Mouse (Mus musculus) left cerebral cortex, adult 11 months (tissue): ENCODE results near the gene Nfic.

Experiments used
- DNase-seq: peaks from one replicate; pipeline ENCODE4 v3.0.0; 2022; ENCODE audit warnings: low spot score

Nfic gene

DNA sequence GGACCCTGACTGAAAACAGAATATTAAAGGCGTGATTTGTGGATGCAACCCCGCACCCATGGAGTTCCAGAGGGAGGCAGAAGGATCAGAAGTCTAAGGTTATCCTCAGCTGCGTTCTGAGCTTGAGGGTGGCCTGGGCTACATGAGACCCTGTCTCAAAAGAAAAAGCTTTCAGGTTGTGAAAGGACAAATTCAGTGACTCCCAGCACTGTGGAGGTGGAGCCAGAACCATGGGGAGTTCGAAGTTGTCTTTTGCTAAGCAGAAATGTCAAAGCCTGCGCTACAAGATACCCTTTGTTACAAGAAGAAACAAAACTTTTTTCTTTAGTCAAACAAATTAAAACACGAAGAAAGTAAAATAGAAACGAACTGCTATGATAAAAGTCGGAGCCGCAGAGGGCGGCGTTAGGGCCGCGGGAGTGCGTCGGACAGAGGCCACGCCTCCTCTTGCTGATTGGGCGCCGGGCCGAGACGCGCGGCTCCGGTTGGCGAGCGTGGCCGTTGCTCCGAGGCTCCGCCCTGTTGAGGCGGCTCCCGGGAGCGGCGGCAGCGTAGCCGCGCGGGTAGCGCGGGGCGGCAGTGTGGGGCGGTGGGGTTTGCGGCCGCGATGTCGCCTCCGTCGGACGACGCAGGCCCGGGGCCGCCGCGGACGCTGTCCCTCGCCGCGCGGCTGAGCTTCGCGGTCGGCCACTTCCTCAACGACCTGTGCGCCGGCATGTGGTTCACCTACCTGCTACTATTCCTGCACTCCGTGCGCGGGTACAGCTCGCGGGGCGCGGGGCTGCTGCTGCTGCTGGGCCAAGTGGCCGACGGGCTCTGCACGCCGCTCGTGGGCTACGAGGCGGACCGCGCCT, 98.2 kb downstream of the Nfic start, which contains the start of gene Mfsd12:
Mfsd12 (plus strand) TSS at position 501 of the 854 bp plus-strand sequence.
- DNase-seq, result peak; percentile 77

DNA sequence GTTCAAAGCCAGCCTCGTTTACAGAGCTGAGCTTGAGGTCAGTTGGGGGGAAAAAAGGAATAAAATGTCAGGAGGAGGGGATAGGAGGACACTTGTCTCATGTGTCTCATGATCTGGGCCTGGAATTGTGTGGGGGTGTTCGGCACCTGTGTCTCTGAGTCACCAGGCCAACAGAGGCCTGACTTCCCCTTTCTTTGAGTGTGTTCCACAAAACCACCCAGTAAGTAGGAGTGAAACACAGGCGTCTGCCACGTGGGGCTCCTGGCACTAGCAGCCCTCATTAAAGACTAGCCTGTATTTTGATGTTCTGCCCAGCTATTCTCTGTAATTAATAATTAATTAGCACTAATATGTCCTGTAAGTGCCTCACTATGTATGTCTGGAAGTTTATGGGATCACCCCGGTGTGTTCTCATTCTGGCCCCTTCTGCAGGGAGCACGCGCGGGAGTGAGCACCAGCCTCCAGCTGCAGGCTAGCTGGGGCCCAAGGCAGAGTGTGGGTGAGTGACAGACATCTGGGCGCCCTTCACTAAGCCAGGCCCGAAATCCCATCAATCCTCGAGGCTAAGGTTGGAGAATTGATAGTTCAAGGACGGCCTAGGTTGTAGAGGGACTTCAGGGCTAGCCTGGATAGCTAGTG, 99.0 kb downstream of the Nfic start:
- no peak for DNase-seq

DNA sequence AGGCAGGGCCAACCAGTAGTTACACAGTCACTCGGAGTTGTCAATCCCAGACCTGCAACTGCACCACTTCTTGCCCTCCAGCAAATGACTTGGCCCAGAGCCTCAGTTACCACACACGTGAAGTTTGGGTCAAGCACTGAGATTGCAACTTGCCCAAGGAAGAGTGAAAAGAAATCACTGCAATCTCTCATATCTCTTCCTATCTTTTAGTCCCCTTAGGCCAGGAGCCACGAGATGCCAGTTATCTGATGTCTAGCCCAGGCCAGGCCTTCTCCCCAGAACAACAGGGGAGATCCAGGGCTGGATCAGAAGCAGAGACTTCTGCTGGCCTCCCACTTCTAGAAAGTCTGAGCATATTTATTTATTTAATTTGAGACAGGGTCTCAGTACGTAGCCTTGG, 99.9 kb downstream of the Nfic start:
- no peak for DNase-seq

DNA sequence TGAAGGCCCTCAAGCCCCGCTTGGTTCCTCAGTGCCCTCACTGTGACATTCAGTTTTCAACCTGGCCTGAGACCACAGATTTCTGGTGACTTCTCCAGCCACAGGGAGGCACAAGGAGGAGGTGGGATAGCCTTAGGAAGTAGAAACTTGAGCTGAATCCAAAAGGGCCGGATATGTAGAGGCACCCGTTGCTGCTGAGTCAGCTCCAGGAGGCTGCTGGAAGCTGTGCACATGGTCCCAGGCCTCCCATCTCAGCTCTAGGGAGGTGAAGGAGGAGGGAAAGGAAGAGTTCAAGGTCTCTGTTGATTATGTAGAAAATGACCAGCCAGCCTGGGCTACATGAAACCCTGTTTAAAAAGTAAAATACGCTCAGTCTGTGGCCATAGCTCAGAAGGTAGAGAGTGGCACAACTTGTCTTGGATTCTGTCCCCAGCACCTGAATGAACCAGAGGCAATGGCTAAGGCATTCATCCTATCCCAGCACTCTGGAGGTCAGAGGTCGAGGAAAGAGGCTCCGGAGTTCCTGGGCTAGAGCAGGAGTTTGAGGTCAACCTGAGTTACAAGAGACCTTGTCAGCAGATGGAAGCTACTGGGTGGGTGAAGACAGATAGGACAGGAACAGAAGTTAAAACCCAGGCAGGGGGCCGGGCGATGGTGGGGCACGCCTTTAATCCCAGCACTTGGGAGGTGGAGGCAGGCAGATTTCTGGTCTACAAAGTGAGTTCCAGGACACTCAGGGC, 100.5 kb downstream of the Nfic start:
- no peak for DNase-seq

DNA sequence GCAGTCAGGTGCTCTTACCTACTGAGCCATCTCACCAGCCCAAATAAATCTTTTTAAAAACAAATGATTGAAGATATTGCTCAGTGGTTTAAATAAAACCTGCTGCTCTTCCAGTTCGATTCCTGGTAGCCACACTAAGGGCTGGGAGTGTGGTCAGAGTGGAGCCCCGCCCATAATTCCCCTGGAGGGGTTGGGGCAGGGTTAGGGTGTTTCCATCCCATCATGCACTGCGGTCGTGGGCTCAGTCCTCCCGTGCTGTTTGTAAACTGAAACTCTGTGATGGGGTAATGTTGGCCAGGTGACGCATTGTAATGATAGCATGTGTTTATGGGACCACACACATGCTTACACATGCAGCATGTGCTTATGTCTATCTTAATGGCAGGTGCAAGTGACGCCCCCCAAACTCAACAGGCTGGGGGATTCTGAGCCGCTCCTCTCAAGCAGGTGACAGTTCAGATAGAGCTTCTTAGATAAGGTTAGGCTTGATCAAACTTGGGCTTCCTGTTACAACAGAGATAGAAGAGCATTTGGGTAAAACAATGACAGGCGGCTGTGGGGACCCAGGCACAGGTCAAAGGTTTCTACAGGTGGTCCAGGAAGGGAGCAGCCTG, 103.7 kb downstream of the Nfic start:
- DNase-seq, result no peak

DNA sequence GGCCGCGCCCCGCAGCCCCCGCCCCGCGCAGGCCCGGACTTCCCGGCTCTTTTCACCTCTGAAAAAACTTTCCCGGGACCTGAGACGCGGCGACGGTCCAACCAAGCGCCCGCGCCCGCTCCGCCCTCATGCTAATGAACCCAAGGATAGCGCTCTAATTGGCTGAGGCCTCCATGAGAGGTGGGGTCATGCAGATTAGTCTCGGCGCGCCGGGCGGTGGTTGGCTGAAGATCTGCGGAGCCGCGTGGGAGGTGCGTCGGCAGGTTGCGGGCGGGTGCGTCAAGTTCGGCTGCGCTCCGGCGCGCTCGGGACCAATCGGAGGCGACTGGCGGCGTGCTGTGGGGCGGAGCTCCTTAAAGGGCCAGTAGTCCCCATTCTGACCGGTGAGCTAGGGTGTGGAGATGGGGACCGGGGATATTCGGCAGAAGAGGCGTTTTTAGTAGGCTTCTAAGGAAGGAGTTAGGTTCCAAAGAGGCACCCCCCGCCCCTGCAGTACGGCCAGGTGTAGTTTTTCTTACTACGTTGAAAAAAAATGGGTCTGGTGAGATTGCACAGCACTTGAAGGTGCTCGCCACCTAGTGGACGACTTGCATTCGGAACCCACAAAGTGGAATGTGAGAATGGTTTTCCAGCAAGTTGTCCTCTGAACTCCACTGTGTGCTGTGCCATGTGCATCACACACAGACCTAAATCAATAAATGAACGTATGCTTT, 104.9 kb downstream of the Nfic start, which contains the start of gene Hmg20b:
Hmg20b (minus strand) TSS at position 130 of the 713 bp plus-strand sequence.
- peak; percentile 99 for DNase-seq

DNA sequence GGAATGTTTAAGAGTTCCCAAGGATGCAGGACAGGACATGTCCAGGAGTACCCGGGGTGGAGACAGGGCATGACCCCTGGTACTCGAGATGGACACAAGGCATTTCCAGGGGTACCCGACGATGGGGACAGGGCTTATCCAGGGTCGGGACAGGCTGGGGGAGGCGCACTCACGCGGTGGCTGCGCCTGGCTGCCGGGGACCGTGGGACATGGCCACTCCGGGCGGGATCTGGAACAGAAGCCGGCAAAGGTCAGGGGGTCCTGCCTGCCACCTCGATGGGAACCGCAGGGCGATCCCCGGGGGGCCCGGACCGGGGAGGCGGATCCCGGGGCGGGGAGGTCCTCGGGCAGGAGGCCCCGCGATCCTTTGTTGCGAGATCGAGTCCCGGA, 105.5 kb downstream of the Nfic start:
- no peak for DNase-seq

DNA sequence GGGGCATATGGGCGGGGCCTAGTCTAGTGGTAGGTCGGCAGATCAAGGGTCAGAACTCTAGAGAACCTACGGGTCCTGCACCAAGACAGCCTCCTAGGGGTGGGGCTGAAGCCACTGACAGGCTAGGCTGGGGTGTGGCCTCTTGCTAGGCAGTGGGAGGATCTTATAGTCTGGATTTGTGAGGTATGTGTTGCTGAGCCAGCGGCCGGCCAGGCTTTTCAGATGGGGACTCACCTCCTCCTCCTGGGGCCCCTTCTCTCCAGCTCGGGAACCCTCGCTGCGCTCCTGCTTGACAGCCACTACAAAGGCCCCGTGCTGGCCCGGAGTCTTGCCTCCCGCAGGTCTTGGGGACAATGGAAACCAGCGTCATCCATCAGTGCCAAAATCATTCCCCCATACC, 106.3 kb downstream of the Nfic start:
- DNase-seq, result no peak

DNA sequence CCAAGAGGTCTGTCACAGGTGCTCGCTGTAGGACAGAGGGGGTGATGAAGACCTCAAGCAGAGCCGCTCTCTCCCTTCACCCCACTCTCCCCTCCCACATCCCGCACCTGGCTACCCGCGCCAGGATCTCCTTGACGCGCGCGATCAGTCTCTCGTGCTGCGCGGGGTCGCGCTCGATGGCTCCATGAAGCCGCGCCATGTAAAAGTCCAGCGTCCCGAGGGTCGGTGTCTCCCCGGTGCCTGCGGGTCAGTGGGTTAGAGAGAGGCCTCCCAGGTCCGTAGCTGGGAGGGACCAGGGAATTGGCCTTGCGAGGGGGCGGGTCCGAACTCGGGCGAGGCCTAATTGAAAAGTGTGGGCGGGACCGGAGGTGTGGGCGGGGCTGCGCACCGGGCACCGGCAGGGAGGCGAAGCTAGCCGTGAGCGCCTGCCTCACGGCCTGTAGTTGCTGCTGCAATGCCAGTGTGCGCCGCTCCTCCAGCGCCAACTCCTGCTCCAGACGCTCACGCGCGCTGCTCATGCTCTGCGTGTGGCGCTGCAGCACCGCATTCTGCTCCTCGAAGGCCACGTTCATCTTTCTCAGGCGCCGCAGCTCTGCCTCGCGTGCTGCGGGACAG, 108.9 kb downstream of the Nfic start:
- no peak for DNase-seq
